Mouse (Mus musculus) limb, embryonic 15.5 days (tissue): ENCODE results near the gene Slc35f6. TPM values are rescaled to one million over a fixed set of nuclear protein-coding genes. Genes with fewer than 3 reads are reported as not detected.

Experiments
- ATAC-seq: fragments of 200-750 bp; cut with Nextera tagmentation; 2 replicates; pipeline ENCODE4 v1.8.0; 2017; ENCODE audit warnings: low read depth, moderate TSS enrichment; ENCODE audit not compliant: insufficient number of reproducible peaks, low FRiP score, low TSS enrichment
- H3K27ac ChIP-seq: fragments of 300-500 bp; sonication (generic); 2 replicates; pipeline ENCODE4 v1.5.1; 2015; ENCODE audit warnings: moderate library complexity, mild to moderate bottlenecking, inconsistent platforms
- H3K27me3 ChIP-seq: fragments of 300-500 bp; sonication (generic); 2 replicates; pipeline ENCODE4 v1.6.1; 2015; ENCODE audit warnings: inconsistent platforms
- H3K36me3 ChIP-seq: fragments of 300-500 bp; sonication (generic); 2 replicates; pipeline ENCODE4 v1.6.1; 2015; ENCODE audit warnings: inconsistent platforms
- H3K4me1 ChIP-seq: fragments of 300-500 bp; sonication (generic); 2 replicates; pipeline ENCODE4 v1.6.1; 2015; ENCODE audit warnings: inconsistent platforms
- H3K4me2 ChIP-seq: fragments of 300-500 bp; sonication (generic); 2 replicates; pipeline ENCODE4 v1.6.1; 2015; ENCODE audit warnings: mild to moderate bottlenecking, inconsistent platforms
- H3K4me3 ChIP-seq: fragments of 300-500 bp; sonication (generic); 2 replicates; pipeline ENCODE4 v1.5.1; 2015; ENCODE audit warnings: mild to moderate bottlenecking, inconsistent platforms
- H3K9ac ChIP-seq: fragments of 300-500 bp; sonication (generic); 2 replicates; pipeline ENCODE4 v1.6.1; 2015; ENCODE audit warnings: inconsistent platforms
- H3K9me3 ChIP-seq: fragments of 300-500 bp; sonication (generic); 2 replicates; pipeline ENCODE4 v1.6.1; 2016; ENCODE audit warnings: inconsistent platforms
- WGBS: fragments of 180-500 bp; shearing (Covaris S2); methylation state at CpG from one replicate; pipeline ENCODE4 v1.1.7; 2015; 5-methylcytosine and 5-hydroxymethylcytosine counted together
- polyA plus RNA-seq: library from polyadenylated mRNA; unstranded; fragments of >200 nt; fragmentation: Nextera tagmentation; extraction: Ambion mirVana; gene quantifications from 2 replicates; pipeline ENCODE4 v1.2.1, GENCODE M21; 2015

The Slc35f6 gene
- polyA plus RNA-seq, 1 experiment from 2014 or later, result 28.5 TPM

GRCm38 (mm10) chr5:30638041-30638440, 9.7 kb upstream of the Slc35f6 start:
- no peaks in the 10 kb centered on the region for H3K36me3 ChIP-seq
- no peak for ATAC-seq
- H3K9ac ChIP-seq, result no peak overlapping the region
- no peaks in the 10 kb centered on the region for H3K9me3 ChIP-seq
- no peak overlapping the region for H3K4me3 ChIP-seq
- WGBS, result 1% methylated on average over 6 of the region's 6 CpGs
- H3K27ac ChIP-seq, result no peak overlapping the region
- H3K27me3 ChIP-seq, result no peaks in the 10 kb centered on the region
- no peak overlapping the region for H3K4me2 ChIP-seq
- no peaks in the 10 kb centered on the region for H3K4me1 ChIP-seq

GRCm38 (mm10) chr5:30643477-30644179, 4.1 kb upstream of the Slc35f6 start:
- no peak overlapping the region for H3K27ac ChIP-seq
- no peak overlapping the region for H3K9ac ChIP-seq
- no peak overlapping the region for H3K4me3 ChIP-seq
- H3K4me2 ChIP-seq, result no peak overlapping the region
- no peaks in the 10 kb centered on the region for H3K9me3 ChIP-seq
- 52% methylated on average over 5 of the region's 5 CpGs for whole genome bisulfite sequencing
- peaks cover 6% of the 10 kb centered on the region for H3K4me1 ChIP-seq
- H3K36me3 ChIP-seq, result no peaks in the 10 kb centered on the region
- no peaks in the 10 kb centered on the region for H3K27me3 ChIP-seq
- ATAC-seq, result no peak

GRCm38 (mm10) chr5:30646036-30646435, 1.7 kb upstream of the Slc35f6 start:
- Histone ChIP-seq H3K4me3 (no peak overlapping the region), H3K9ac (no peak overlapping the region), H3K36me3 (no peaks in the 10 kb centered on the region), H3K9me3 (no peaks in the 10 kb centered on the region), H3K27ac (no peak overlapping the region), H3K27me3 (no peaks in the 10 kb centered on the region), H3K4me1 (peaks cover 14% of the 10 kb centered on the region), H3K4me2 (no peak overlapping the region)
- no peak for ATAC-seq
- WGBS, result 73% methylated on average over 2 of the region's 2 CpGs

- Histone ChIP-seq H3K4me3 (peak overlapping the region; percentile 79), H3K27ac (no peak overlapping the region; the same call in 1 of the 2 replicates), H3K4me2 (peak overlapping the region; percentile 87), H3K36me3 (0 out of 2 replicates have a peak, but pooled peaks cover 2% of the 10 kb centered on the region), H3K9me3 (no peaks in the 10 kb centered on the region), H3K9ac (peak overlapping the region; percentile 64), H3K4me1 (peaks cover 14% of the 10 kb centered on the region), H3K27me3 (no peaks in the 10 kb centered on the region)
- WGBS, result 14% methylated on average over 9 of the region's 9 CpGs
- ATAC-seq, result no peak
These were observed 337 bp upstream of the Slc35f6 start for GRCm38 (mm10) chr5:30647396-30647795.

GRCm38 (mm10) chr5:30649558-30649957, 1.8 kb downstream of the Slc35f6 start:
- no peak overlapping the region for H3K4me3 ChIP-seq
- H3K9me3 ChIP-seq, result no peaks in the 10 kb centered on the region
- peaks cover 14% of the 10 kb centered on the region for H3K4me1 ChIP-seq
- H3K36me3 ChIP-seq, result peaks cover 4% of the 10 kb centered on the region
- no peak overlapping the region for H3K27ac ChIP-seq
- 41% methylated on average over 4 of the region's 4 CpGs for WGBS
- H3K9ac ChIP-seq, result no peak overlapping the region
- no peaks in the 10 kb centered on the region for H3K27me3 ChIP-seq
- 0 out of 2 replicates have a peak overlapping the region, but pooled peaks have one; percentile 87 for H3K4me2 ChIP-seq
- no peak for ATAC-seq

- Histone ChIP-seq H3K9me3 (no peaks in the 10 kb centered on the region), H3K4me1 (peaks cover 14% of the 10 kb centered on the region), H3K4me3 (no peak overlapping the region), H3K36me3 (peaks cover 16% of the 10 kb centered on the region), H3K27ac (no peak overlapping the region), H3K9ac (no peak overlapping the region), H3K4me2 (no peak overlapping the region), H3K27me3 (no peaks in the 10 kb centered on the region)
- 84% methylated on average over 3 of the region's 3 CpGs for WGBS
- no peak for ATAC-seq
These were observed 3.0 kb downstream of the Slc35f6 start for GRCm38 (mm10) chr5:30650756-30651155.

GRCm38 (mm10) chr5:30651554-30651953, 3.8 kb downstream of the Slc35f6 start:
- 91% methylated on average over 3 of the region's 3 CpGs for WGBS
- H3K27me3 ChIP-seq, result no peaks in the 10 kb centered on the region
- no peak for ATAC-seq

GRCm38 (mm10) chr5:30653246-30653645, 5.5 kb downstream of the Slc35f6 start:
- H3K4me3 ChIP-seq, result no peak overlapping the region
- H3K4me2 ChIP-seq, result no peak overlapping the region
- whole genome bisulfite sequencing, result 79% methylated on average over 6 of the region's 6 CpGs
- H3K27me3 ChIP-seq, result no peaks in the 10 kb centered on the region
- H3K9me3 ChIP-seq, result no peaks in the 10 kb centered on the region
- no peak for ATAC-seq
- H3K36me3 ChIP-seq, result peaks cover 41% of the 10 kb centered on the region
- H3K4me1 ChIP-seq, result peaks cover 12% of the 10 kb centered on the region
- no peak overlapping the region for H3K9ac ChIP-seq
- H3K27ac ChIP-seq, result no peak overlapping the region

More at GRCm38 (mm10) chr5:30651554-30651953, 3.8 kb downstream of the Slc35f6 start:
- Histone ChIP-seq H3K9me3 (no peaks in the 10 kb centered on the region), H3K36me3 (peaks cover 24% of the 10 kb centered on the region), H3K9ac (no peak overlapping the region), H3K27ac (no peak overlapping the region), H3K4me1 (peaks cover 14% of the 10 kb centered on the region), H3K4me3 (no peak overlapping the region), H3K4me2 (no peak overlapping the region)

GRCm38 (mm10) chr5:30655042-30655441, 7.3 kb downstream of the Slc35f6 start:
- Histone ChIP-seq H3K4me1 (no peaks in the 10 kb centered on the region), H3K4me2 (no peak overlapping the region), H3K9ac (no peak overlapping the region), H3K27me3 (no peaks in the 10 kb centered on the region), H3K36me3 (peaks cover 46% of the 10 kb centered on the region), H3K27ac (no peak overlapping the region), H3K4me3 (no peak overlapping the region), H3K9me3 (no peaks in the 10 kb centered on the region)
- 77% methylated on average over 8 of the region's 8 CpGs for WGBS
- no peak for ATAC-seq

- Histone ChIP-seq H3K27ac (no peak overlapping the region), H3K36me3 (peaks cover 46% of the 10 kb centered on the region), H3K9me3 (no peaks in the 10 kb centered on the region), H3K4me2 (no peak overlapping the region), H3K4me3 (no peak overlapping the region), H3K27me3 (no peaks in the 10 kb centered on the region), H3K4me1 (no peaks in the 10 kb centered on the region), H3K9ac (no peak overlapping the region)
- 89% methylated on average over 6 of the region's 6 CpGs for WGBS
- no peak for ATAC-seq
These were observed 7.9 kb downstream of the Slc35f6 start for GRCm38 (mm10) chr5:30655526-30656195.

GRCm38 (mm10) chr5:30659042-30659441, 11.3 kb downstream of the Slc35f6 start:
- Histone ChIP-seq H3K4me1 (no peaks in the 10 kb centered on the region), H3K9ac (no peak overlapping the region), H3K4me3 (no peak overlapping the region), H3K27me3 (no peaks in the 10 kb centered on the region), H3K4me2 (no peak overlapping the region), H3K27ac (no peak overlapping the region), H3K36me3 (peaks cover 44% of the 10 kb centered on the region), H3K9me3 (no peaks in the 10 kb centered on the region)
- WGBS, result 80% methylated on average over 4 of the region's 4 CpGs
- ATAC-seq, result no peak

- no peak overlapping the region for H3K4me3 ChIP-seq
- no peak overlapping the region for H3K4me2 ChIP-seq
- H3K36me3 ChIP-seq, result peaks cover 35% of the 10 kb centered on the region
- no peaks in the 10 kb centered on the region for H3K9me3 ChIP-seq
- no peaks in the 10 kb centered on the region for H3K27me3 ChIP-seq
- H3K27ac ChIP-seq, result no peak overlapping the region
- H3K4me1 ChIP-seq, result no peaks in the 10 kb centered on the region
- H3K9ac ChIP-seq, result no peak overlapping the region
- WGBS, result 94% methylated on average over 1 of the region's 1 CpGs
- ATAC-seq, result no peak
These were observed 12.5 kb downstream of the Slc35f6 start for GRCm38 (mm10) chr5:30660278-30660677.
